Mouse (Mus musculus): Measurements from ENCODE around the gene Gm8220.
"Not testable (repeated sequence)": the region's sequence is repeated elsewhere in the genome, so short reads cannot be mapped to it uniquely, and the experiment has no call there.

Gm8220 gene

GRCm38 (mm10) chr14:44285280-44285679 is at the start of gene Gm8220:
Gene Gm8220 (plus strand): TSS chr14:44285580.
- not testable (repeated sequence) for DNase-seq (ENCODE audit: extremely low read depth, low read depth)

DNA sequence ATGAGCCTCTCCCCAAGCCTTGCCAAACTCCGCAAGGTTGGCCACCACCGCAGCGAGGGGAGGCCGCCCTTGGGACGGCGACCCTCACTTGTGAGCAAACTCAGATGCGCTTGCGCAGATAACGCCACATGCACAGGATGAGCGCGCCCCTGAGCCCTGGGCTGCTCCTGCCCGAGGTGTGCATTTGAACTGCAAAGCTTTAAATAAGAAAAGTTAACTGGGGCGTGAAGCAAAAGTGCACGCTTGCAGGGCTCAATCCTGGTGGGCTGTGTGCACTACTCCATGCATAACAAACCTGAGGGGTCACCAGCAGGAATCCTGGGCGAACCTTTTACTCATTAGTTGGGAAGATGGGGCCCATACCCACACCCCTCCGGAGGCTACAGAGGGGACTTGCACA is 37.3 kb upstream of the Gm8220 start:
- no peak for DNase-seq (ENCODE audit: extremely low read depth, low read depth)

- DNase-seq (ENCODE audit: extremely low read depth, low read depth) = not testable (repeated sequence)
These were observed 26.7 kb downstream of the Gm8220 start for GRCm38 (mm10) chr14:44312049-44312448.

GRCm38 (mm10) chr14:44338484-44338883 is 53.1 kb downstream of the Gm8220 start, which contains the start of gene Gm5930:
Gene Gm5930 (minus strand): TSS chr14:44338584.
- not testable (repeated sequence) for DNase-seq (ENCODE audit: extremely low read depth, low read depth)

All from MEL-GATA-1-ER (cell line).